Mouse (Mus musculus): Measurements from ENCODE around the gene Camta1. TPM values are rescaled to one million over a fixed set of nuclear protein-coding genes. Genes with fewer than 3 reads are reported as not detected.

Camta1 gene
- polyA plus RNA-seq, 1 experiment from 2014 or later = 206 TPM

DNA sequence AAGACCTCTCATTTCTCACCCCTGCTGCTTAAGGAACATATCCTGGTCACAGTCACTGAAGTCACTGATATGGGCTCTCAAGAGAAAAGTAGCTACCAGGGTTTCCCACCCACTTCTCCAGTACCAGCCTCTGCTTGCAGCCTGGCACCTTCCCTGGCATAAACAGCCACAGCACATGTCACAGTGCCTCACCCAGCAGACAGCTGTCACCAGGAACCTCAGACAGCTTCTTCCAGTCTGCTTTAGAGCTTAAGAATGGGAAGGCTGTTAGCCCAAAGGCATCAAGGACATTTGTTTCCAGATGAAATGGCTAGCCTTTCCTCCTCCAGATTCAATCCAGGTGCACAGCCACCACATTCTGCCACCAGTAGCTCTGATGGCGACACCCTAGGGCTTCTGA, 697.4 kb downstream of the Camta1 start:
- no peak overlapping the region for H3K9ac ChIP-seq (replicated peaks; ENCODE audit: low read depth, low read length)
- no peak overlapping the region for H3K27ac ChIP-seq (ENCODE audit: low read depth, low read length)
- H3K36me3 ChIP-seq (ENCODE audit: control insufficient read depth, insufficient read depth, low read length) = no peaks in the 10 kb centered on the region
- peaks cover 6% of the 10 kb centered on the region; the same call in 1 of the 2 replicates for H3K4me1 ChIP-seq (ENCODE audit: control insufficient read depth, insufficient read depth, low read length)
- ATAC-seq (ENCODE audit: low read depth) = no peak
- WGBS = 78% methylated on average over 1 of the region's 1 CpGs
- H3K4me2 ChIP-seq (ENCODE audit: low read depth, low read length) = no peak overlapping the region
- peaks cover 3% of the 10 kb centered on the region; the same call in 1 of the 2 replicates for H3K27me3 ChIP-seq (ENCODE audit: control insufficient read depth, insufficient read depth, low read length)
- H3K9me3 ChIP-seq (ENCODE audit: control insufficient read depth, low read length) = no peaks in the 10 kb centered on the region
- no peak overlapping the region for H3K4me3 ChIP-seq (ENCODE audit: low read depth, low read length)

- no peak overlapping the region for H3K27ac ChIP-seq (ENCODE audit: low read depth, low read length)
- no peak for ATAC-seq (ENCODE audit: low read depth)
- no peak overlapping the region for H3K9ac ChIP-seq (replicated peaks; ENCODE audit: low read depth, low read length)
- H3K9me3 ChIP-seq (ENCODE audit: control insufficient read depth, low read length) = no peaks in the 10 kb centered on the region
- no peak overlapping the region for H3K4me2 ChIP-seq (ENCODE audit: low read depth, low read length)
- peaks cover 6% of the 10 kb centered on the region; the same call in 1 of the 2 replicates for H3K4me1 ChIP-seq (ENCODE audit: control insufficient read depth, insufficient read depth, low read length)
- H3K4me3 ChIP-seq (ENCODE audit: low read depth, low read length) = no peak overlapping the region
- WGBS = 53% methylated on average over 6 of the region's 6 CpGs
- no peaks in the 10 kb centered on the region for H3K36me3 ChIP-seq (ENCODE audit: control insufficient read depth, insufficient read depth, low read length)
- H3K27me3 ChIP-seq (ENCODE audit: control insufficient read depth, insufficient read depth, low read length) = peaks cover 3% of the 10 kb centered on the region; the same call in 1 of the 2 replicates
Measured at GRCm38 (mm10) chr4:151161869-151162268, 699.8 kb downstream of the Camta1 start.

DNA sequence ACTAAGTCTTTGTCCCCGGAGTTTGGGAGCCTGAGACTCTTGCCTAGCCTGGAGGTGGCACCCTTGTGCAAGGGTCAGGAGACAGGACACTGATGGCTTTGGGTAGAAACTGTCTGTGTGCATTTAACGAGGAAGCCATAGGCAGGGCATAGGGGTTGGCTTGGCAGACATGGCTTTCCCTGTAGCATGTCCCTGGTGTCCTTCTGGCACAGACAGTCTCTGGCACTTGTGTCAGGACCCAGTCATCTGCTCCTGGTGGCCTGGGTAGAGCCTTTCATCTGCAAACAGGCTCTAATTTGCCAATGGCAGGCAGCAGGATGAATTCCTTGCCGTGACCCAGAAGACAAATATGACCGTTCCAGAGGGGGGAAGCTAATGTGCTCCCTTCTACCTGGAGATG, 700.7 kb downstream of the Camta1 start:
- Histone ChIP-seq H3K9ac (replicated peaks; ENCODE audit: low read depth, low read length) (no peak overlapping the region), H3K4me3 (ENCODE audit: low read depth, low read length) (no peak overlapping the region), H3K27me3 (ENCODE audit: control insufficient read depth, insufficient read depth, low read length) (peaks cover 3% of the 10 kb centered on the region; the same call in 1 of the 2 replicates), H3K9me3 (ENCODE audit: control insufficient read depth, low read length) (no peaks in the 10 kb centered on the region), H3K4me1 (ENCODE audit: control insufficient read depth, insufficient read depth, low read length) (peaks cover 3% of the 10 kb centered on the region; the same call in 1 of the 2 replicates), H3K4me2 (ENCODE audit: low read depth, low read length) (no peak overlapping the region), H3K36me3 (ENCODE audit: control insufficient read depth, insufficient read depth, low read length) (no peaks in the 10 kb centered on the region), H3K27ac (ENCODE audit: low read depth, low read length) (no peak overlapping the region)
- no peak for ATAC-seq (ENCODE audit: low read depth)
- 72% methylated on average over 4 of the region's 4 CpGs for WGBS

DNA sequence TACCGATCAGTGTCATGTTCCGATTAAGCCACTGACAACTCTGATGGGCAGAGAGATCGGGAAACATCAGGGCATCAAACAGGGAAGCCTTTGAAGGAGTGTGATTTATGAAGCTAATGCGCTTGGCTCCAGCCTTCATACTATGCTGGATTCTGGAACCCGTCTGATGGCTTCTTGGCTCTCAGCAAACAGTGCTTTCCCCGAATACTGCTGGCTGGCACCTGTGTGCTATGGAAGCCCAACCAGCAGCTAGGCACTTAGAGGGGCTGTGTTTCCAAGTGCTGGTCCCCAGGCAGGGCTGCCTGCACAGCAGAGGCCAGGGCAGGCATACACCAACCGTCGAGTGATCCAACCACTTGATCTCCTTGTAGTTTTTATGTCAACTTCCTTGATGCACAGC, 701.2 kb downstream of the Camta1 start:
- no peak for ATAC-seq (ENCODE audit: low read depth)
- Histone ChIP-seq H3K9me3 (ENCODE audit: control insufficient read depth, low read length) (no peaks in the 10 kb centered on the region), H3K36me3 (ENCODE audit: control insufficient read depth, insufficient read depth, low read length) (no peaks in the 10 kb centered on the region), H3K9ac (replicated peaks; ENCODE audit: low read depth, low read length) (no peak overlapping the region), H3K4me1 (ENCODE audit: control insufficient read depth, insufficient read depth, low read length) (no peaks in the 10 kb centered on the region; the same call in 1 of the 2 replicates), H3K4me3 (ENCODE audit: low read depth, low read length) (no peak overlapping the region), H3K27me3 (ENCODE audit: control insufficient read depth, insufficient read depth, low read length) (peaks cover 3% of the 10 kb centered on the region; the same call in 1 of the 2 replicates), H3K4me2 (ENCODE audit: low read depth, low read length) (no peak overlapping the region), H3K27ac (ENCODE audit: low read depth, low read length) (no peak overlapping the region)
- 77% methylated on average over 8 of the region's 8 CpGs for WGBS

DNA sequence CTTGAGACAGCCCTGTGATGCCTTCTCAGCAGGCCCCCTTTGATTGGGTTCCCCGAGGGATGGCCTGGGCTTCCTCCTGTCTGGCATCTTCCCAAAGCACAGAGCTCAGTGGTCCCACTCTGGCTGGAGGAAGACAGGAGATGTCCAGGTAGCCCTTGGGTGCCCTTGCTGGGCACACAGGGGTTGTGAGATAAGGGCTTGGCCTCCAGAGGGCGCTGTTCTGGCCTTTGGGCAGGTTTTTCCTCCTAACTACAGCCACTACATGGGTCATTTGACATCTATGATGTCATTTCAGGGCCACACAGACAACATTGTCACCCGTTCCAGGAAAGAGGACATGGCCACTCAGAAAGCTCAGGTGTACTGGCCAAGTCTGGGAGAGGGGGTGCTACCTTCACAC, 703.4 kb downstream of the Camta1 start:
- H3K4me2 ChIP-seq (ENCODE audit: low read depth, low read length) = no peak overlapping the region
- ATAC-seq (ENCODE audit: low read depth) = no peak
- 56% methylated on average over 3 of the region's 3 CpGs for WGBS
- H3K36me3 ChIP-seq (ENCODE audit: control insufficient read depth, insufficient read depth, low read length) = no peaks in the 10 kb centered on the region
- no peaks in the 10 kb centered on the region for H3K9me3 ChIP-seq (ENCODE audit: control insufficient read depth, low read length)
- H3K4me1 ChIP-seq (ENCODE audit: control insufficient read depth, insufficient read depth, low read length) = no peaks in the 10 kb centered on the region; the same call in 1 of the 2 replicates
- H3K27me3 ChIP-seq (ENCODE audit: control insufficient read depth, insufficient read depth, low read length) = no peaks in the 10 kb centered on the region
- H3K4me3 ChIP-seq (ENCODE audit: low read depth, low read length) = no peak overlapping the region
- H3K27ac ChIP-seq (ENCODE audit: low read depth, low read length) = no peak overlapping the region
- no peak overlapping the region for H3K9ac ChIP-seq (replicated peaks; ENCODE audit: low read depth, low read length)

DNA sequence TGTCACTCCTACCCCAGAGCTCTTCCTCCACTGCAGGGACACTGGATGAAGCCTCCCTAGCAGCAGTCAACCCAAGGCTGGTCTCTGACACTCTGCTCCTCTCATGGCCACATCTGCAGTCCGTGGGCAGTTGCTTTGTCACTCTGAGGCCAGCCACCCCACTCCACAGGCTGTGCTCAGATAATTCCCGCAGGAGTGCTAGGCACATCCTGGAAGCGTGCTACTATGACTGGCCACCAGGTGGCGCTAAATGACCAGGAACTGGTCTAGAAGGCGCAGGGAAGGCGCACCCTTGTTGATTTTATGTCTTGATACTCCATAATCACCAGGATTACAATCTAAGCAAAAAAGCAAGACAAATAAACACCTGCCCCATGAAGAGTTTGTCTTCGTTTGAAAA, 704.8 kb downstream of the Camta1 start:
- no peaks in the 10 kb centered on the region for H3K36me3 ChIP-seq (ENCODE audit: control insufficient read depth, insufficient read depth, low read length)
- no peak overlapping the region for H3K27ac ChIP-seq (ENCODE audit: low read depth, low read length)
- H3K4me2 ChIP-seq (ENCODE audit: low read depth, low read length) = no peak overlapping the region
- under 1% methylated on average over 7 of the region's 7 CpGs for WGBS
- no peak overlapping the region for H3K4me3 ChIP-seq (ENCODE audit: low read depth, low read length)
- H3K27me3 ChIP-seq (ENCODE audit: control insufficient read depth, insufficient read depth, low read length) = no peaks in the 10 kb centered on the region
- peak; percentile 82 for ATAC-seq (ENCODE audit: low read depth)
- no peaks in the 10 kb centered on the region for H3K9me3 ChIP-seq (ENCODE audit: control insufficient read depth, low read length)
- H3K4me1 ChIP-seq (ENCODE audit: control insufficient read depth, insufficient read depth, low read length) = peaks cover 7% of the 10 kb centered on the region; the same call in 1 of the 2 replicates
- no peak overlapping the region for H3K9ac ChIP-seq (replicated peaks; ENCODE audit: low read depth, low read length)

DNA sequence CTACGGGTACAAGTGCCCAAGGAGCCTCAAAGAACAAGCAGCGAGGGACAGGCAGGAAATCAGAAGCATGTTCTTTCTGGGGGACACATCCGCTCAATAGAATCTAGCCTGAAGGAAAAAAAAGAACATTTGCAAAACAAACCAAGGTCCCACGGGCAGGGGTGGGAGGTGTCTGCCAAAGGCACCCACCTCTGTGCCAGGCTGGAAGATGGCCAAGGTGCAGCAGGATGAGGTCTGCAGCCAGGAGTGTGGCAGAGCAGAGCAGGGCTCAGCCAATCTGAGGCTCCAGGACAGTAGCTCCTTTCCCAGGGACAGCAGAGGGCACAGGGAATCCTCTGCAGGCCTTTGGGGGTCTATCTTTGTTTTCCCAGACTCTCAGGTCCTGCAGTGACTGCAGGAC, 706.1 kb downstream of the Camta1 start:
- Histone ChIP-seq H3K36me3 (ENCODE audit: control insufficient read depth, insufficient read depth, low read length) (no peaks in the 10 kb centered on the region), H3K27ac (ENCODE audit: low read depth, low read length) (no peak overlapping the region), H3K4me2 (ENCODE audit: low read depth, low read length) (no peak overlapping the region), H3K4me3 (ENCODE audit: low read depth, low read length) (no peak overlapping the region), H3K27me3 (ENCODE audit: control insufficient read depth, insufficient read depth, low read length) (no peaks in the 10 kb centered on the region), H3K9ac (replicated peaks; ENCODE audit: low read depth, low read length) (no peak overlapping the region), H3K9me3 (ENCODE audit: control insufficient read depth, low read length) (no peaks in the 10 kb centered on the region), H3K4me1 (ENCODE audit: control insufficient read depth, insufficient read depth, low read length) (peaks cover 15% of the 10 kb centered on the region)
- no peak for ATAC-seq (ENCODE audit: low read depth)
- WGBS = 74% methylated on average over 4 of the region's 4 CpGs

DNA sequence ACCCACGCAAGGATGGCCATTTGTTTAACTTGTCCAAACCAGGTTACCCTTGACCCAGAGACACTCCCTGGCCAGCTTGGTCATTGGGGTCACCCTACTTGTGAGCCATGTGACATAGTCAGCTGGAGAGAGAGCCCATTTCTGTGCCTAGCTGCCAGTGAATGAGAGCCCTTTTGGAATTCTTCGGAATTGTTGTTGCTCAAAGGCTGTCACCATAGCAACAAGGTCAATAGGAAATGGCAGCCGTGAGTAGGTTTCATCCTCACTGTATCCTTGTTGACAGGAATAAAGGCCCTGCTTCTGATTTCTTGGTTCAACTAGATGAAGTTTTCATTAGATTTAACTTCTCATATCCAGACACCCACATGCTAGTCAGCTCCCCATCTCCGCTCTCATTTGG, 707.4 kb downstream of the Camta1 start:
- Histone ChIP-seq H3K9ac (replicated peaks; ENCODE audit: low read depth, low read length) (no peak overlapping the region), H3K36me3 (ENCODE audit: control insufficient read depth, insufficient read depth, low read length) (no peaks in the 10 kb centered on the region), H3K4me1 (ENCODE audit: control insufficient read depth, insufficient read depth, low read length) (peaks cover 18% of the 10 kb centered on the region), H3K27me3 (ENCODE audit: control insufficient read depth, insufficient read depth, low read length) (no peaks in the 10 kb centered on the region), H3K27ac (ENCODE audit: low read depth, low read length) (no peak overlapping the region), H3K4me3 (ENCODE audit: low read depth, low read length) (no peak overlapping the region), H3K9me3 (ENCODE audit: control insufficient read depth, low read length) (no peaks in the 10 kb centered on the region), H3K4me2 (ENCODE audit: low read depth, low read length) (no peak overlapping the region)
- 23% methylated on average over 4 of the region's 4 CpGs for WGBS
- ATAC-seq (ENCODE audit: low read depth) = no peak

GRCm38 (mm10) chr4:151152010-151152409, 709.7 kb downstream of the Camta1 start:
- no peak overlapping the region for H3K4me3 ChIP-seq (ENCODE audit: low read depth, low read length)
- H3K27ac ChIP-seq (ENCODE audit: low read depth, low read length) = peak overlapping the region; percentile 79
- no peaks in the 10 kb centered on the region for H3K9me3 ChIP-seq (ENCODE audit: control insufficient read depth, low read length)
- no peak overlapping the region for H3K9ac ChIP-seq (replicated peaks; ENCODE audit: low read depth, low read length)
- H3K4me1 ChIP-seq (ENCODE audit: control insufficient read depth, insufficient read depth, low read length) = peaks cover 21% of the 10 kb centered on the region
- no peak overlapping the region for H3K4me2 ChIP-seq (ENCODE audit: low read depth, low read length)
- WGBS = 78% methylated on average over 6 of the region's 6 CpGs
- no peaks in the 10 kb centered on the region for H3K36me3 ChIP-seq (ENCODE audit: control insufficient read depth, insufficient read depth, low read length)
- peak; percentile 10; the same call in 1 of the 2 replicates for ATAC-seq (ENCODE audit: low read depth)
- H3K27me3 ChIP-seq (ENCODE audit: control insufficient read depth, insufficient read depth, low read length) = no peaks in the 10 kb centered on the region
